Mouse (Mus musculus) yolk sac, embryonic 10.5 days (tissue): ENCODE measurements around the gene Oog1.
"Not testable (repeated sequence)": the region's sequence is repeated elsewhere in the genome, so short reads cannot be mapped to it uniquely, and the experiment has no call there.

Experiments
- DNase-seq: peaks from one replicate; pipeline ENCODE4 v3.0.0-alpha.2; 2017; ENCODE audit warnings: low spot score

The Oog1 gene

GRCm38 (mm10) chr12:87602388-87602787, at the start of gene Oog1:
TSS of gene Oog1 (plus strand) at chr12:87602688.
- not testable (repeated sequence) for DNase-seq

- not testable (repeated sequence) for DNase-seq
Observed at GRCm38 (mm10) chr12:87601388-87601787, 1.1 kb upstream of the Oog1 start.

GRCm38 (mm10) chr12:87618569-87618968, 16.1 kb downstream of the Oog1 start, which contains the start of gene Gm4027:
TSS of gene Gm4027 (plus strand) at chr12:87618869.
- DNase-seq = not testable (repeated sequence)

GRCm38 (mm10) chr12:87644520-87644919, 42.0 kb downstream of the Oog1 start, which contains the start of gene Gm16381:
TSS of gene Gm16381 (minus strand) at chr12:87644620.
- not testable (repeated sequence) for DNase-seq

- DNase-seq = not testable (repeated sequence)
Observed at GRCm38 (mm10) chr12:87652916-87653703, 50.6 kb downstream of the Oog1 start.
